Mouse (Mus musculus): ENCODE data around the gene Sh3bgrl2. TPM values are rescaled to one million over a fixed set of nuclear protein-coding genes. Genes with fewer than 3 reads are reported as not detected.
A peak's percentile ranks its signal among the peaks of the same experiment; 100 is the strongest.

Sh3bgrl2 gene
- polyA plus RNA-seq, 1 experiment from 2014 or later: 17.3 TPM

GRCm38 (mm10) chr9:83573588-83573987 is 25.5 kb downstream of the Sh3bgrl2 start:
- TF ChIP-seq EP300 (IDR thresholded peaks at IDR 0.05): peak; percentile 72
- TF ChIP-seq CTCF (IDR thresholded peaks at IDR 0.05): no peak
- no peaks in the 10 kb centered on the region for H3K36me3 ChIP-seq (ENCODE audit: insufficient read depth, low read length)
- no peaks in the 10 kb centered on the region; the same call in 1 of the 2 replicates for H3K4me1 ChIP-seq (ENCODE audit: insufficient read depth, low read depth, low read length)
- no peaks in the 10 kb centered on the region for H3K9me3 ChIP-seq (ENCODE audit: low read length)
- ATAC-seq (peak; percentile 81), DNase-seq (ENCODE audit: low spot score) (peak; percentile 43)
- no peak overlapping the region for H3K27ac ChIP-seq (ENCODE audit: low read length)
- H3K9ac ChIP-seq (replicated peaks; ENCODE audit: low read depth): no peak overlapping the region
- no peak overlapping the region for H3K4me2 ChIP-seq (replicated peaks; ENCODE audit: low read depth, low read length)
- H3K27me3 ChIP-seq (replicated peaks; ENCODE audit: insufficient read depth, low read length): no peaks in the 10 kb centered on the region
- H3K4me3 ChIP-seq (ENCODE audit: low read depth, low read length): no peak overlapping the region
- WGBS: 28% methylated on average over 2 of the region's 2 CpGs

GRCm38 (mm10) chr9:83575403-83575802 is 27.3 kb downstream of the Sh3bgrl2 start:
- no peak for DNase-seq (ENCODE audit: low spot score)
- H3K27ac ChIP-seq (ENCODE audit: low read length): no peak overlapping the region
- no peak overlapping the region for H3K4me3 ChIP-seq (ENCODE audit: low read depth, low read length)
- no peaks in the 10 kb centered on the region; the same call in 1 of the 2 replicates for H3K4me1 ChIP-seq (ENCODE audit: insufficient read depth, low read depth, low read length)
- no peaks in the 10 kb centered on the region for H3K36me3 ChIP-seq (ENCODE audit: insufficient read depth, low read length)
- H3K9ac ChIP-seq (replicated peaks; ENCODE audit: low read depth): no peak overlapping the region
- no peak for ATAC-seq
- 79% methylated on average over 4 of the region's 4 CpGs for WGBS
- no peaks in the 10 kb centered on the region for H3K9me3 ChIP-seq (ENCODE audit: low read length)
- no peak overlapping the region for H3K4me2 ChIP-seq (replicated peaks; ENCODE audit: low read depth, low read length)
- TF ChIP-seq EP300 (IDR thresholded peaks at IDR 0.05) (no peak), CTCF (IDR thresholded peaks at IDR 0.05) (no peak)
- H3K27me3 ChIP-seq (replicated peaks; ENCODE audit: insufficient read depth, low read length): no peaks in the 10 kb centered on the region

- no peak for TF ChIP-seq EP300 (IDR thresholded peaks at IDR 0.05)
- TF ChIP-seq CTCF (IDR thresholded peaks at IDR 0.05): no peak
- H3K4me2 ChIP-seq (replicated peaks; ENCODE audit: low read depth, low read length): no peak overlapping the region
- no peak overlapping the region for H3K9ac ChIP-seq (replicated peaks; ENCODE audit: low read depth)
- WGBS: 31% methylated on average over 7 of the region's 7 CpGs
- no peaks in the 10 kb centered on the region for H3K36me3 ChIP-seq (ENCODE audit: insufficient read depth, low read length)
- no peak overlapping the region for H3K4me3 ChIP-seq (ENCODE audit: low read depth, low read length)
- no peaks in the 10 kb centered on the region for H3K27me3 ChIP-seq (replicated peaks; ENCODE audit: insufficient read depth, low read length)
- DNase-seq (ENCODE audit: low spot score) (no peak), ATAC-seq (no peak)
- no peaks in the 10 kb centered on the region for H3K9me3 ChIP-seq (ENCODE audit: low read length)
- H3K27ac ChIP-seq (ENCODE audit: low read length): no peak overlapping the region
- H3K4me1 ChIP-seq (ENCODE audit: insufficient read depth, low read depth, low read length): no peaks in the 10 kb centered on the region; the same call in 1 of the 2 replicates
Measured at GRCm38 (mm10) chr9:83576018-83576688, 28.0 kb downstream of the Sh3bgrl2 start.

GRCm38 (mm10) chr9:83576689-83577057 is 28.5 kb downstream of the Sh3bgrl2 start:
- no peak for TF ChIP-seq EP300 (IDR thresholded peaks at IDR 0.05)
- TF ChIP-seq CTCF (IDR thresholded peaks at IDR 0.05): peak; percentile 81
- no peaks in the 10 kb centered on the region; the same call in 1 of the 2 replicates for H3K4me1 ChIP-seq (ENCODE audit: insufficient read depth, low read depth, low read length)
- H3K4me3 ChIP-seq (ENCODE audit: low read depth, low read length): no peak overlapping the region
- no peaks in the 10 kb centered on the region for H3K36me3 ChIP-seq (ENCODE audit: insufficient read depth, low read length)
- ATAC-seq (peak; percentile 38; the same call in 1 of the 2 replicates), DNase-seq (ENCODE audit: low spot score) (peak; percentile 53)
- 17% methylated on average over 3 of the region's 3 CpGs for WGBS
- no peak overlapping the region for H3K9ac ChIP-seq (replicated peaks; ENCODE audit: low read depth)
- no peak overlapping the region for H3K4me2 ChIP-seq (replicated peaks; ENCODE audit: low read depth, low read length)
- H3K9me3 ChIP-seq (ENCODE audit: low read length): no peaks in the 10 kb centered on the region
- no peak overlapping the region for H3K27ac ChIP-seq (ENCODE audit: low read length)
- H3K27me3 ChIP-seq (replicated peaks; ENCODE audit: insufficient read depth, low read length): no peaks in the 10 kb centered on the region

- DNase-seq (ENCODE audit: low spot score) (no peak), ATAC-seq (no peak)
- Histone ChIP-seq H3K4me1 (ENCODE audit: insufficient read depth, low read depth, low read length) (no peaks in the 10 kb centered on the region; the same call in 1 of the 2 replicates), H3K4me2 (replicated peaks; ENCODE audit: low read depth, low read length) (no peak overlapping the region), H3K27ac (ENCODE audit: low read length) (no peak overlapping the region), H3K9me3 (ENCODE audit: low read length) (no peaks in the 10 kb centered on the region), H3K36me3 (ENCODE audit: insufficient read depth, low read length) (no peaks in the 10 kb centered on the region), H3K27me3 (replicated peaks; ENCODE audit: insufficient read depth, low read length) (no peaks in the 10 kb centered on the region), H3K4me3 (ENCODE audit: low read depth, low read length) (no peak overlapping the region), H3K9ac (replicated peaks; ENCODE audit: low read depth) (no peak overlapping the region)
- no peak for TF ChIP-seq CTCF (IDR thresholded peaks at IDR 0.05)
- no peak for TF ChIP-seq EP300 (IDR thresholded peaks at IDR 0.05)
- 81% methylated on average over 7 of the region's 7 CpGs for WGBS
Measured at GRCm38 (mm10) chr9:83577260-83577659, 29.1 kb downstream of the Sh3bgrl2 start.

- DNase-seq (ENCODE audit: low spot score) (no peak), ATAC-seq (no peak)
- Histone ChIP-seq H3K9me3 (ENCODE audit: low read length) (no peaks in the 10 kb centered on the region), H3K27me3 (replicated peaks; ENCODE audit: insufficient read depth, low read length) (no peaks in the 10 kb centered on the region), H3K36me3 (ENCODE audit: insufficient read depth, low read length) (no peaks in the 10 kb centered on the region), H3K4me2 (replicated peaks; ENCODE audit: low read depth, low read length) (no peak overlapping the region), H3K4me1 (ENCODE audit: insufficient read depth, low read depth, low read length) (no peaks in the 10 kb centered on the region), H3K4me3 (ENCODE audit: low read depth, low read length) (no peak overlapping the region), H3K9ac (replicated peaks; ENCODE audit: low read depth) (no peak overlapping the region), H3K27ac (ENCODE audit: low read length) (no peak overlapping the region)
- 75% methylated on average over 4 of the region's 4 CpGs for WGBS
- TF ChIP-seq CTCF (IDR thresholded peaks at IDR 0.05) (no peak), EP300 (IDR thresholded peaks at IDR 0.05) (no peak)
Measured at GRCm38 (mm10) chr9:83579049-83579448, 30.9 kb downstream of the Sh3bgrl2 start.
